Mouse (Mus musculus): Measurements from ENCODE around the gene Zfp36.
A peak's percentile ranks its signal among the peaks of the same experiment; 100 is the strongest.
"Not testable (repeated sequence)": the region's sequence is repeated elsewhere in the genome, so short reads cannot be mapped to it uniquely, and the experiment has no call there.

Gene Zfp36

GRCm38 (mm10) chr7:28380237-28381016, at the start of gene Zfp36:
Zfp36 (minus strand) TSS chr7:28380253.
- DNase-seq, result no peak

DNA sequence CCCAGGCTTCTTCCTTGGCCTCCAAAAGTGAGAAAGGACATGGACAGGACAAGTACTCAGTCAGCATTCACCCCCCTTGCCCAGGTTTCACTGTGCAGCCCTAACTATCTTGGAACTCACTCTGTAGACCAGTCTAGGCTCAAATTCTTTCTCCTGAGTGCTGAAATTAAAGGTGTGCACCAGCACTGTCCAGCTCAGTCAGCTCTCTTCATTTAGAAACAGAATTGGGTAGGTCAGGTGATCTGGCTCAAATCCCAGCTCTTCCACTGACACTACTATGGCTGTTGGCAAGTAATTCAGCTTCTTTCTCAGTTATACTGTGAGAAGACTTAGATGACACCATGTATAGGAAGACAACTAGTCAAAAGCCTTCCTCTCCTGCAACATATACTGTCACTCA, 47.7 kb upstream of the Zfp36 start:
- DNase-seq, result no peak

DNA sequence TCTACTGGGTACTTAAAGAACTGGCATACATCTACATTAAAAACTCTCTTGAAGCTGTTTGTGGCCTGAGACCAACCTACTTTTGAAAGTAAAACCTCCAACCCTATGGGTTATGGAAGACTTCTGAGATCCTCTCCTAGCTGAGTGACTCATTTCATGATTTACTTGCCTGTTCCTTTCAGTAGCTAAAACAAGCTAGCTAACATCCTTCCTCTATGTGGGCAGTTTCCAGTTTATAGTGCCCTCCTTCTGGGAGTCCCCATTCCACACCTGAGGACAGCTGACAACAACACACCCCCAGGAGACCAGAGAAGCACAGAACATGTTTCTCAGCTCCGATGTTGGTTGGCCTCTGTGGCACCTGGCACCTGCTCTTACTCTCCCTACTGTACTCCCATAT, 43.0 kb upstream of the Zfp36 start:
- DNase-seq, result no peak

DNA sequence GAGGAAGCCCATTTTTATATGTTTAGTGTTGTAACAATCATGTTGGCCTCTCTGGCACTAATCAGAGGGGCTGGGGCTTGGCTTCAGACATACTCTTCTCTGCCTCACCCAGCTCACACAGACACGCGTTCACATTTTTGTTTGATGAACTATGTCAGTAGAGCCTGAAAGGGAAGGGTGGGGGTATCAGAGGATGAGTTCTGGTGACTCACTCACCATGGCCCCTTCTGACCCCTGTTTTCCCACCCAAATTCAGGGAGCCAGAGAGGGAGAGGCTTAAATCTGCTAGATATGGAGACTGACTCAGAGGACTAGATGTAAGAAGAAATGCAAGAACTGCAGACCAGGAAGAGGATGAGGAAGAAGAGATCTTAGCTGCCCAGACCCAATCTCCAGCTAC, 39.4 kb upstream of the Zfp36 start:
- no peak for DNase-seq

GRCm38 (mm10) chr7:28418096-28418670, 38.1 kb upstream of the Zfp36 start:
- DNase-seq, result no peak

DNA sequence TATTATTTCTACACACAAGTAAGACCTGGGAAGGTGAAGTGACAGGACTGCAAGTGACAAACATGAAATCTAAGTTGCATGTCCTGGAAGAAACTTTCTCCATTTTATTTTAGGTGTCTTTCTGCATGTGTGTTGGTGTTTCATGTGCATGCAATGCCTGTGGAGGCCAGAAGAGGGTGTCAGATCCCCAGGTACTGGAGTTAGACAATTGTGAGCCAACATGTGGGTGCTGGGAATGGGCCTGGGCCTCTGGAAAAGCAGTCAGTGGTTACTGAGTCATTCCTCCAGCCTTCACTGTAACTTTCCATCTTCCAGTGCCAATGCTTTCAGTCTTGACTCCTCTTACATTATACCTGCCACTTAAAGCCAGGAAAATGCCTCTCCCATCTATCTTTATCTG, 37.3 kb upstream of the Zfp36 start:
- no peak for DNase-seq

DNA sequence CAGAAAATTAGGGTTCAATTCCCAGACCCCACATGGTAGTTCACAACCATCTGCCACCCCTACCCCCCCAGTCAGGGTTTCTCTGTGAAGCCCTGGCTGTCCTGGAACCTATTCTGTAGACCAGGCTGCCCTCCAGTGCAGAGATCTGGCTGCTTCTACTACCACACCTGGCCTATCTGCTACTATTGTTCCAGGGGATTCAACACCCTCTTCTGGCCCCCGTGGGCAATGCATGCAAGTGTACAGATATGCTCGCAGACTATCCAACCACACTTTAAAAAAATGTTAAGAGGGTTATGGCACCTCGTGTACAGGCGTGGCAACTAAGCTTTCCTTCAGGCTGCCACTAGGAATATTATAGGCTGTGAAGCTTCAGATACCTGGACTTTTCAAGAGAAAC, 32.8 kb upstream of the Zfp36 start:
- DNase-seq, result no peak

DNA sequence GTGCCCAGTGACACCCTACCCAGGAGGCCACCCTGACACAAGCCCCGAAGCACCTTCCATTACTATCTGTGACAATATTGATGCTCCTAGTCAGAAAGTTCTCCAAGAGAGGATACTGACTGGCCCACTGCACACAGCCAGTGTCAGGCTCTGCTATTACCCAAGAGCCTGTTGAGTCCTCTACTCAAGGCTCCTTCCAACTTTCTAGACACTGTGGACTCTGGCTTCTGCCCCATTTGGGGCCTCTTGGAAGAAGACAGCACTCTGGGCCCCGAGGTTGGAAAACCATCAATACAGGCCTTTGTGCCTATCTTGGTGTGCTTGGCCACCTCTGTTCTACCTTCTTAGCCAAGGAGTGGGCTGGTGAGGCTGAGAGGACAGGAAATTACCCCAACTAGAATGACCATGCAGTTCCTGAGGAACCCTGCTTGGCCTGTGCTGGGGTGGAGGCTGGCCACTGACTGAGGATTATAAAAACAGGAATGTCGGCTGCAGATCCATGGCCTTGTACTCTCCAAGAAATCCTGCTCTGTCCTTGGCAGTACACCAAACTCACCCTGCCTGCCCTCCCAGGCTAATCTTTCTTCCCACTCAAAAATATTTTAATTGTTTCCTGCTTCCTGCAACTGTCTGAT, 30.9 kb upstream of the Zfp36 start:
- no peak for DNase-seq

- DNase-seq, result no peak
Measured at GRCm38 (mm10) chr7:28401942-28402341, 21.9 kb upstream of the Zfp36 start.

DNA sequence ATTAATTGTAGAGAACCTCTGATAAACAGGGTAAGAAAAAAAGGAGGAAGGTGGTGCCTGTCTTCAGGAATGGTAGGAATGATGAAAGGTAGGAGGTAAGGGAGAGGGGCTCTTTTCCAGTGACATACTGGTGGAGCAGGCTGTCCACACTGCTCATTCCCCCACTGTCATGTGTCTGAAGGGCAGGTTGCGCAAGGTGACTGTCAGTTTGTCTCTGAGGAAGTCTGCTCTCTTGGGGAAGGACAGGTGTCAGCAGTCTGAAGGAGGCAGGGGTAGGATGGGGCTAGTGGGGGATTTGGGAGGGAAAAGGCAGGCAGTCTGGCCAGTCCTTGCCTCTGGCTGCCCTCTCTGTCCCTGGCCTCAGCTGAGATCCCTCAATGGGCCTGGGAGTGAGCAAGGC, 21.0 kb upstream of the Zfp36 start:
- DNase-seq, result no peak

- no peak for DNase-seq
Measured at GRCm38 (mm10) chr7:28398696-28399340, 18.8 kb upstream of the Zfp36 start.

GRCm38 (mm10) chr7:28398000-28398399, 17.9 kb upstream of the Zfp36 start:
- DNase-seq, result no peak

DNA sequence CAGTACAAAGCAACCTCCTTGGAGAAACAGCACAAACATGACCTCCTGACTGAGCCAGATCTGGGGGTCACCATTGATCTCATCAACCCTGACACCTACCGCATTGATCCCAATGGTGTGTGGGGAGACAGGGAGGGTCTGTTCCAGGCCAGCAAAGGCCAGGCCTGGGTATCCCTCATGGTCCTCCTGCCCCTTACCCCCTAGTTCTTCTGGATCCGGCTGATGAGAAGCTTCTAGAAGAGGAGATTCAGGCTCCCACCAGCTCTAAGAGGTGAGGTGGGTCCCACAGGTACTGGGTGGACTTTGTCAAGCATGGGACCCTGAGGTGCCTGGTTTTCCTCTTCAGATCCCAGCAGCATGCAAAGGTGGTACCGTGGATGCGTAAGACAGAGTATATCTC, 15.4 kb upstream of the Zfp36 start:
- DNase-seq, result no peak

GRCm38 (mm10) chr7:28393272-28393951, 13.4 kb upstream of the Zfp36 start:
- no peak for DNase-seq

GRCm38 (mm10) chr7:28392429-28393271, 12.6 kb upstream of the Zfp36 start, which contains the start of the genes Med29 and Paf1:
Med29 (minus strand) TSS chr7:28392708.
Paf1 (plus strand) TSS chr7:28392951.
- DNase-seq, result peak; percentile 99

GRCm38 (mm10) chr7:28390331-28390730, 10.3 kb upstream of the Zfp36 start:
- DNase-seq, result no peak

- DNase-seq, result not testable (repeated sequence)
Measured at GRCm38 (mm10) chr7:28387384-28387783, 7.3 kb upstream of the Zfp36 start.

DNA sequence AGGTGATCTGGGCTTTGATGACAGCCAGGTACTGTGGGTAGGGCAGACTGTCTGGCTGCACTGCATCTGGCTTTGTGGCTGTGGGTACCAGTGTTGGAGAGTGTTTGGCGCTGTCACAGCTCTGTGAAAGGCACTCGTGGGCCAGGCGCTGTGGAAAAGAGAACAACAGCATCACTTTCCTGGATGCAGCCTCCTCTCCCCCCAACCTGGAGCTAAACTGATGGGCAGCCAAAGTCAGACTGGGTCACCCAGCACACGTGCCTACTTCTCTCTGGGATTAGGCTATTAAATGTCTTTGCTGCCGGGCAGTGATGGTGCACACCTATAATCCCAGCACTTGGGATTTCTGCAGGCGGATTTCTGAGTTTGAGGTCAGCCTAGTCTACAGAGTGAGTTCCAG, 6.8 kb upstream of the Zfp36 start:
- not testable (repeated sequence) for DNase-seq

DNA sequence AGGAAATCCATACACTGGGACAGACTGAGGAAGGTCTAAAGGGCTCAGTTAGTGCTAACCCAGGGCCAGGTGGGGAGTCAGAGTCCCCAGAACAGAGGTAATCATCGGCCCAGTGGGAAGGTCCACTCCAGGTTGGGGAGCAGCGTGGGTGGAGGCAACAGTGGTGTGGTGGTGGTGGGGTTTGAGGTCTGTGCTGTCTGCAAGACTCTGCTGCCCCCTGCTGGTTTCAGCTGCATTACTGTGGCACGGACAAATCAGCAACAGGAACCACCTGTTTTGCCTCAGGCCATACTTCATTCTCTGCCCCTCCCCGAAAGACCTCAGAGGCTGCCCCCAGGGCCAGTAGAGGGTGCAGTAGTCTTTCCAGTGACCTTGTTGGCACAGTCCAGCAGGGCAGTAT, 6.4 kb upstream of the Zfp36 start:
- peak; percentile 79 for DNase-seq

GRCm38 (mm10) chr7:28386007-28386406, 6.0 kb upstream of the Zfp36 start:
- DNase-seq, result no peak

GRCm38 (mm10) chr7:28385196-28385595, 5.1 kb upstream of the Zfp36 start:
- no peak for DNase-seq

DNA sequence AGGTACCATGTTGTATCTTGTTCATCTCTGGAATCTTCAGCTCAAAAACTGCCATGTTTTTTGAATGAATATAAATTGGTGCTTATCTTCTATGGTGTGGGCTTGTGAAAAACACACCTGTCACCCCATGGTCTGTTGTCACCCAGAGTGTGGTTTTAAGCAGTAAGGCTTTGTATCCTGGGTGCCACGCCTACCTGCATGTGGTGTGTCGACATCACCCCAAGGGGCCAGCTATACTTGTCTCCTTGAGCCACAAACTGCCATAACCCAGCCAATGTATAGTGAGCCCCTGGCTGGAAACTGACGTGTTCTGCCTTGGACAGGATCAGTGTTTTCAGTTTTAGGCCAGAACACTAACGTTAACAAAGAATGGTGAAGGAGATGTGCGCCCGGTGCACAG, 4.1 kb upstream of the Zfp36 start:
- DNase-seq, result no peak

All from right cerebral cortex, adult 18-20 months (tissue).